Mouse (Mus musculus) spleen, postnatal 4 days (tissue): ENCODE results near the gene Kcnq1.

Experiments
- DNase-seq, 2 experiments: peaks; one replicate each; pipeline ENCODE4 v3.0.0; 2022; ENCODE audit warnings: low spot score in 2 of 2

The Kcnq1 gene

DNA sequence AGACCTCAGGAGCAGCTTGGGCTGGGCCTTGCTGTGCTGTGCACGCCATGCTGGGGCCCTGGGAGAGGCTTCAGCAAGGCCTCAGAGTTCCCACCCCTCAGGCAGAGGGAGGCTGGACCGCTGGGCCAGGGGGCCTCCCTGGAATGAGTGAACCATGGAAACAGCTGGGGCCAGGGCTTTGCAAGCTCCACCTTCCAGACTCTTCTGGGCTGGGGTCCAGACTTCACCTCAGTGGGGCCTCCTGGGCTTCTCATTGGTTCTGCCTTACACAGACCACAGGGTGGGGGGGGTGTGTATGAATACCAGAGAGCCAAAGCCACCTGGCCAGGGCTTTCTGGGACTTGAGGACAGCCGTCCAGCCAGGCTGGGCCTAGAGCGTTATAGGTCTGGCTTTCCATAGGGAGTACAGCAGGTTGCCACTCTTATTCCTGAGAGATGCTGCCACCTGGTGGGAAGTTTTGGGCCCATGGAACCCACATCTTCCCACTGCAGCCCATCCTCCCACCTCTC lies 19.0 kb upstream of the Kcnq1 start:
- no peak for DNase-seq

- no peak for DNase-seq
These were observed 12.3 kb upstream of the Kcnq1 start for GRCm38 (mm10) chr7:143093847-143094246.

- peak; percentile 52 to 83 for DNase-seq
These were observed 11.3 kb upstream of the Kcnq1 start, which contains the start of gene Trpm5 for GRCm38 (mm10) chr7:143094592-143095553. Gene Trpm5 (minus strand): TSS chr7:143094642.

DNA sequence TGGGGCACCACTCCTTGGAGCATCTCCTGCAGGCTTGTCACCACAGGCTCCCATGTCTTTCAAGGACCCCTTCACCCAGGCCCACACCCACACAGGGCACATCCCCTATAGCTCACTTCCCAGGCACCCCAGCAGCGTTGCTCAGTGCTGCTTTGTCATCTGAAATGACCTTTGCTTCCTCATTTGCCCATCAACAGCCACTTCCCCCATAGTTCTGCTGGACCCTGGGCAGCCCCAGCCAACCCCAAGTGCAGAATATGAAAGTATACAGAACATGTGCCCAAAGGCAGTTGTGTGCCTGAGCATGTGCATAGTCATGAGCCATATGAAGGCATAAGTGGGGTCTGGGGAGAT lies 10.6 kb upstream of the Kcnq1 start:
- DNase-seq = no peak

DNA sequence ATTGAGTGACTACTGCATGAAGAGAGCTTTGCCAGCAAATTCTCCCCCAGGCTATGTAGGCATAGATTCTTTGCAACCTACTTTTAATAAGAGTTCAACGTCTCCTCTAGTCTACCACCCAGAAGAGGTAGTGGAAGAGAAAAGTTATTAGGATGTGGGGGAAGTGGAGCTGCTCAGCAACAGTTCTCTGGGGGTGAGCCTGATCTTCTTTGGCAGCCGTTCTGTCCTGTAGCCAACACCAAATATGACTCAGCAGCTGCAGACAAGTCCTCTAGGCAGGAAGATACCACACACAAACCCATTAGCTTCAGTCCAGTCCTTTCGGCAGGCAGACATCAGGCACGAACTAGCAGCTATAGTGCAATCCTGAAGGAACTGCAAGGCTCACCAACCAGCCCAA lies 5.4 kb upstream of the Kcnq1 start:
- no peak for DNase-seq

- DNase-seq = no peak
These were observed 784 bp upstream of the Kcnq1 start for GRCm38 (mm10) chr7:143105258-143105897.

GRCm38 (mm10) chr7:143106672-143107465 lies 707 bp downstream of the Kcnq1 start:
- DNase-seq = no peak

DNA sequence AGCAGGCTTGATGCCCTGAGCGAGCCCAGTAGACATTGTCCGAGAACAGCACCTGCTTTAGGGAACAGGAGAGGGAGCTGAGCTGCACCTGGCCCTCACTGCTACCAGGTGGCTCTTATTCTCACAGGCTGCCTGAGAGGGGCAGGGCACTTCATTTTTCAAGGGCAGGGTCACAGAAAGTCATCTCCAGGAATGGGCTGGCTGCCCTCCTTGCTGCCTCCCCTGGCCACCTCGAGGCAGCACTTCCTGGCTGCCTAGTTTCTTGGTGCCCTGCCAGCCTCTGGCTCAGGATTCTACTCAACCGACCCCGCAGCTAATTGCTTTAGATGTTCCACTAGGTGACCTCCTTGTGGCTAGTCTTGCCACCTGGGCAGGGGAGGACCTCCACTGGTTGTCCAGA lies 2.0 kb downstream of the Kcnq1 start:
- DNase-seq = no peak

DNA sequence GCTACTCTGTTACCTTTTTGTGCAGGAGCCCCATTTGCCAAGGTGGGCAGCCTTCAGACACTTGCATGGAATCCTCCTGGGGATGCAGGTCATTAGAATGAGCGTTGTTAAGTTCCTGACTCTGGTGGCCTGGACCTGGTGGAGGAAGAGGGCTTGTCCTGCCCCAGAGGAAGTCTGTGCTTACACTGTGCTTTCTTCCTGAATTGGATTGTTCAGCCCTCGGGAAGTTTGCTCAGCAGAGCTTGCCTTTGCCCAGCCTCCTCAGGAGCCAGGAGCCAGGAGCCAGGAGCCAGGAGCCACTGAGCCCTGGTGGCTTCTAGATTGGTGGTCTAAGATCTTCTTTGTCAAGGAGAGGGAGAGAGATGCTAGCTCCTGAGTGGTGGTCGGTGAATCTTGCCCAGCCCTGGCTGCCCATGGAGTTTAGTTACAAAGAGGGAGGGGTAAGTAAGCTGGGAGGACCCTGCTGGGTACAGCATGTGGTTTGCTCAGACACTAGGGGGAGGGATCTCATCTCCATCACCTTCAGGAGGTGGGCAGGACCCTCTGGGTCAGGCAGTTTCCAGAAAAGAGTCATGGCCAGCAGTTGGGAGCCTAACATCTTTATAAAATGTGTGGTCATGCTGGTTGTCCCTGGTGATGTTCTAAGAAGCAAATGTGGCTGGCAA lies 3.0 kb downstream of the Kcnq1 start:
- no peak for DNase-seq

- no peak for DNase-seq
These were observed 3.5 kb downstream of the Kcnq1 start for GRCm38 (mm10) chr7:143109696-143110095.

DNA sequence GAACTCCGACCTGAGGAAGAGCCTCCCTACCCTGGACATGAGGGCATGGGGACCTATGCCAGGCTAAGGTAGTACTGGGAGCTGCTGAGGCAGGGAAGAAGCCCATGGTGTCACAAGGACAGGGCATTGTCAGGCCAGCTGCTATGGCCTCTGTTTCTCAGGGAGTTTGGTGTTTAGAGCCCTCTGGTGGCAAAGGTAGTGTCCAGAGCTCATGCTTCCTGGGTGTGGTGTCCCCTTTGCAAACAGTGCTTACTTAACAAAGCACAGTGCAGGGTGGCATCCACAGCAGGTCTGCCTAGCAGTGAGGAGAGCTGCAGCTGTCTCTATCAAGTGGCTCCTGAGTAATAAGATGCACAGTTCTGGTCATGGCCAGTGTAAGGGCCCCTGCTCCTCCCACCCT lies 4.6 kb downstream of the Kcnq1 start:
- peak in 1 of 2 experiments; percentile 11 for DNase-seq

DNA sequence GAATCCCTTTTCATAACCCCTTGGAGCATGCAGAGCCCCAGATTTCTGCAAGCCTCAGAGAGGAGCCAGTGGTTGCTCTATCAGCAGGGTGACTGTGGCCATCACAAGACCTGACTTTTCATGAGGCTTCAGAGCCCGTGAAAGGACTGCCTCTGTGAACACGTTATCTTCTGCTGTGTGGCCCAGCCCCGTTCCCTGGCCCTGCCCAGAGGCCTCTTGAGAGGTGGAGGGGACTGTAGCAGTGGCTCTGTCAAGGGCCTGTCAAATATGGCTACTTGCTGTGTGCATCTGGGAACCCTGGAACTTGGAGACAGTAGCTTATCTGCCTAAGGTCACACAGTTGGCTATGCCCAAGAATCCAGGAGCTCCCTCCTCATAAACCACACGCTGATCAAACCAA lies 5.6 kb downstream of the Kcnq1 start:
- no peak for DNase-seq

GRCm38 (mm10) chr7:143112395-143112794 lies 6.2 kb downstream of the Kcnq1 start:
- DNase-seq = no peak

GRCm38 (mm10) chr7:143114773-143115172 lies 8.6 kb downstream of the Kcnq1 start:
- no peak for DNase-seq

- no peak for DNase-seq
These were observed 10.4 kb downstream of the Kcnq1 start for GRCm38 (mm10) chr7:143116521-143116920.

- no peak for DNase-seq
These were observed 13.2 kb downstream of the Kcnq1 start for GRCm38 (mm10) chr7:143119407-143119806.

DNA sequence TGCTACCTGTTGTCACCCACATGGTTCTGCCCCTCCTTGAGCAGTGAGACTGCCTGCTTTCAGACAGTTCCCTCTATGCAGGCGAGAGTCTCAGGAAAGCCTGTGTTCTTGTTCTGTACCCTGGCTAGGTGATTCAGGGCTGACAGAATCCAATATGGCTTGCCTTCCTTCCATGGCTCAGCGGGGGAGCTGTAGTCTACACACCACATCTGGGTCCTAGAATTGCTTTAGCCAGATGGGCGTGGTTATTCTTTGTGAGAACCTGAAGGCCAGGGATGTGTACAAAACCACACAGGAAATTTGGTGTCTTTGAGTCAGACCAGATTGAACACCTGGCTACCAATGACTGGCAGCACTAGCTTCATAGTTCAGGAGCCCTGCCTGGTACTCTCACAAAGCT lies 13.7 kb downstream of the Kcnq1 start:
- no peak for DNase-seq

DNA sequence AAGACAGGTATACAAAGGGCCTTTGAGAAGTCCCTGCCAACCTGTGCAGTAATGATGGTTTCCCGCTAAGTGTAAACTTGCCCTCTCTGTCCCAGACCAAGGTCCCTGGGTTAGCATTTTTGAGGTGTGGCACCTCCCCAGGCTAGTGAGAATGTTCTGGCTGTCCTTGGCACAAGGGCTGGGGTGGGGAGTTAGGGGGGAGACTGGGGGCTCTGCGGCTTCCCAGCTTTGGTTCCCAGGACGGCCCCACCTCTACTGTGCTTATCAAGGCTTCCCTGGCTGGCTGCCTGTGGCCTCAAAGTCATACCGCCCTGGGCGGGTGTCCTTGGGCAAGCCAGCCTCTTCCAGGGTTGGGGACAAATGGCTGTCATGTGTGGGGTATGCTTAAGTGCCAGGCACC lies 16.0 kb downstream of the Kcnq1 start:
- no peak for DNase-seq

GRCm38 (mm10) chr7:143123876-143124669 lies 17.9 kb downstream of the Kcnq1 start:
- DNase-seq = no peak

DNA sequence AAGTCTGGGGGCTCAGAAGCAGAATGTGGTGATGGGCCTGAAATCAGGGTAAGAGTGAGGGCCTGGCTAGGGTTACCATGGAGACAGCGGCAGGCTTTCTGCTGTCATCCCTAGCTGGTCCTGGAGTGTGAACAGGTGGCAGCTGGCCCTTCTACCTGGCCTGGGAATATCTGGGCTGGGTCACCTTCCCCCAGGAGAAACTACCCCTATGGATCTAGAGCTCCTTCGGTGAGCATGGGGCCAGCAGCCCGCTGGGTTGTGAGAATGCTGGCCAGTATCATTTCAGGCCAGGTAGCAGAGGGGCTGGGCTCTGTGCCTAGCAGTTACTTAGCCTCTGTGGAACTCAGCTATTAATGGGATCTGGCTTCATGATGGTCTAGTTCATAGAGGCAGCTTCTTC lies 18.7 kb downstream of the Kcnq1 start:
- DNase-seq = no peak

DNA sequence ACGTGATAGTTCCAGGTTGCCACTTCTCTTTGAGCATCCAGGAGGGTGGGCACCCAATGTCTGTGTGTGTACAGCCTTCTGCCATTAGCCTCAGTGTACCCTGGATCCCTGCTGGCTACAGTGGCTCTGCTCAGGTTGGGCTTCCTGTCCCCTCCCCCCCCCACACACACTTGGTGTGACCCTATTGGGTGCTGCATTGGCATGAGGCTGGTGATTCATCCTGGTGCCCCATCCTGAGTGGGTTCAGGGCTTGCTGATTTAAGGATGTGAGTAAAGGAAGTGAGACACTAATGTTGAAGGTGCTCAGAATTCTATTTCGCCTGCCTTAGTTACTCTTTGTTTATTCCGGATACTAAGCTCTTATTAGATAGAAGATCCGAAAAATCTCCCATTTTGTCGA lies 26.7 kb downstream of the Kcnq1 start:
- no peak for DNase-seq
